In genomic region chr2:152911432-152911831, GRCm38 (mm10) we compare ENCODE assay signal across 31 mouse cellular contexts. TPM values are rescaled to one million over a fixed set of nuclear protein-coding genes. Genes with fewer than 3 reads are reported as not detected.
DNase-seq lines count a peak whose midpoint lies in the region; TF ChIP-seq lines count a peak whose summit lies in the region.
"Had no signal": no experiment of that assay in that cellular context is flagged by ENCODE, and none has a peak within 500 bp of the region (broad histone marks: within the 10 kb centered on the region; RNA-seq: fewer than 3 reads in every experiment).

No protein-coding gene starts in this region.

- peak; percentile 69 for DNase-seq in gastrocnemius, adult 18-20 months (ENCODE audit: low spot score)
- DNase-seq in gastrocnemius, postnatal 4 days (ENCODE audit: low spot score in 2 of 2) = no peak
- DNase-seq in gastrocnemius, adult 2 months = peak; percentile 81
- DNase-seq in gastrocnemius, postnatal 14 days = peak; percentile 53
- DNase-seq in thymus, postnatal 25 days = no peak
- DNase-seq in layer of hippocampus, adult 9-10 months (ENCODE audit: low spot score) = no peak
- DNase-seq: adrenal gland, postnatal 10 days; adrenal gland, postnatal 36 days; forebrain, postnatal 0 days; heart, adult 2 months; heart, postnatal 14 days; kidney, adult 18-20 months had no signal

- no peak for TF ChIP-seq CTCF in gastrocnemius, adult 2 months (IDR thresholded peaks at IDR 0.05)

- intact Hi-C loops in gastrocnemius, adult 2 months (cut with DNase I) = loop anchor here (10.0 kb wide), 1 partner anchor 233 kb away; no protein-coding TSS in a partner anchor
- intact Hi-C loops in gastrocnemius, postnatal 14 days (cut with DNase I; ENCODE audit: low total_unique reads) = no loop called here

- peak overlapping the region; percentile 99 for H3K27ac ChIP-seq in gastrocnemius, adult 2 months
- H3K27ac ChIP-seq: embryonic facial prominence, embryonic 12.5 days; embryonic facial prominence, embryonic 15.5 days; heart, adult 2 months; heart, embryonic 13.5 days; hindbrain, embryonic 14.5 days; hindbrain, postnatal 0 days had no signal

- no peaks in the 10 kb centered on the region for H3K27me3 ChIP-seq in myocyte (ENCODE audit: control insufficient read depth, insufficient read depth, insufficient read length)

- peak overlapping the region; percentile 63 for H3K4me2 ChIP-seq in myocyte (ENCODE audit: low read depth)
- H3K4me2 ChIP-seq: embryonic facial prominence, embryonic 12.5 days; embryonic facial prominence, embryonic 15.5 days; heart, embryonic 13.5 days; hindbrain, embryonic 14.5 days had no signal

- H3ac ChIP-seq in myocyte (ENCODE audit: control insufficient read depth, insufficient read length) = no peak overlapping the region

- TF ChIP-seq POLR2A in myocyte (IDR thresholded peaks at IDR 0.05; ENCODE audit: insufficient read length, low read depth) = no peak

- no peaks in the 10 kb centered on the region for H3K79me2 ChIP-seq in myocyte (ENCODE audit: control insufficient read depth, insufficient read depth)

- H3K36me3 ChIP-seq in myocyte (ENCODE audit: control insufficient read depth, insufficient read depth) = no peaks in the 10 kb centered on the region
- H3K36me3 ChIP-seq: embryonic facial prominence, embryonic 12.5 days; embryonic facial prominence, embryonic 15.5 days; heart, embryonic 10.5 days; heart, embryonic 13.5 days had no signal

- peak overlapping the region; percentile 82 for H3K4me3 ChIP-seq in gastrocnemius, adult 2 months
- H3K4me3 ChIP-seq in myocyte = peak overlapping the region; percentile 4
- H3K4me3 ChIP-seq: embryonic facial prominence, embryonic 12.5 days; embryonic facial prominence, embryonic 15.5 days; heart, adult 2 months; heart, embryonic 10.5 days; heart, embryonic 13.5 days had no signal

TF ChIP-seq in myocyte, 11 proteins besides CTCF, POLR2A, EP300 and RAD21:
- no peak for TF ChIP-seq MAX (IDR thresholded peaks at IDR 0.05; ENCODE audit: low read depth)
- peak in 1 of 3 experiments; percentile 35 for TF ChIP-seq MYOG (IDR thresholded peaks at IDR 0.05; ENCODE audit: control insufficient read depth in 1 of 3, insufficient read depth in 1 of 3, insufficient read length in 2 of 3, low read depth in 2 of 3)
- no peak for TF ChIP-seq CEBPB (IDR thresholded peaks at IDR 0.05; ENCODE audit: insufficient read depth, poor library complexity, severe bottlenecking)
- no peak for TF ChIP-seq USF1 (IDR thresholded peaks at IDR 0.05; ENCODE audit: low read depth)
- TF ChIP-seq MYOD1 (IDR thresholded peaks at IDR 0.05; ENCODE audit: control insufficient read depth in 1 of 3, insufficient read length in 2 of 3, low read depth in 2 of 3) = peak in 2 of 3 experiments; percentile 25 to 53
- TF ChIP-seq REST (IDR thresholded peaks at IDR 0.05; ENCODE audit: insufficient read depth, insufficient read length) = no peak

RNA-seq across cellular contexts. Expression of gene Mylk2, which starts 0.3 kb away (rescaled TPM):
- total RNA-seq in gastrocnemius, adult 18-20 months (2021) = 100 to 1,000 TPM; 671 to 798 TPM
- 100 to 1,000 TPM in 1 of 2 experiments, 10 to 100 TPM in 1; 95.7 to 138 TPM for total RNA-seq in gastrocnemius, postnatal 4 days (2021)
- 100 to 1,000 TPM; 445 to 720 TPM for total RNA-seq in gastrocnemius, adult 2 months (2021)
- total RNA-seq in gastrocnemius, postnatal 14 days (2021) = 100 to 1,000 TPM; 150 to 230 TPM
- 8.2 TPM for polyA plus RNA-seq in myocyte (2012; fragmentation: generic; extraction: Trizol)
- total RNA-seq: adrenal gland, adult 18-20 months; adrenal gland, postnatal 36 days; common myeloid progenitor, adult 5-6 weeks; MEL had no signal
- polyA plus RNA-seq: CD4-positive, CD25-positive, alpha-beta regulatory T cell, adult 4 months; cerebellum, adult 2 months; forebrain, embryonic 11.5 days; forebrain, embryonic 14.5 days; forebrain, postnatal 0 days; frontal cortex, adult 2 months; hindbrain, embryonic 11.5 days; hindbrain, embryonic 14.5 days; inflammation-experienced regulatory T-cells, adult 6 months had no signal

RNA-seq across cellular contexts. Expression of gene Foxs1, which starts 21.6 kb away (rescaled TPM):
- 1 to 10 TPM in 1 of 2 experiments, under 1 TPM in 1; 0.75 to 1.8 TPM for total RNA-seq in gastrocnemius, adult 18-20 months (2021)
- 1 to 10 TPM; 5.4 to 7.3 TPM for total RNA-seq in gastrocnemius, postnatal 4 days (2021)
- total RNA-seq in gastrocnemius, adult 2 months (2021) = 1 to 10 TPM; 1.4 to 1.7 TPM
- total RNA-seq in gastrocnemius, postnatal 14 days (2021) = 1 to 10 TPM; 4.2 to 5.6 TPM
- polyA plus RNA-seq in myocyte (2012; fragmentation: generic; extraction: Trizol) = 31.3 TPM
- total RNA-seq: common myeloid progenitor, adult 5-6 weeks; MEL had no signal
- polyA plus RNA-seq: CD4-positive, CD25-positive, alpha-beta regulatory T cell, adult 4 months; inflammation-experienced regulatory T-cells, adult 6 months had no signal

RNA-seq across cellular contexts. Expression of gene Dusp15, which starts 40.1 kb away (rescaled TPM):
- under 1 TPM; 0.26 to 0.34 TPM for total RNA-seq in gastrocnemius, adult 18-20 months (2021)
- 1 to 10 TPM; 3.6 to 3.8 TPM for total RNA-seq in gastrocnemius, postnatal 4 days (2021)
- under 1 TPM; 0.45 to 0.61 TPM for total RNA-seq in gastrocnemius, adult 2 months (2021)
- total RNA-seq in gastrocnemius, postnatal 14 days (2021) = 1 to 10 TPM in 1 of 2 experiments, under 1 TPM in 1; 0.62 to 3.3 TPM
- polyA plus RNA-seq in myocyte (2012; fragmentation: generic; extraction: Trizol) = 0.02 TPM
- total RNA-seq: common myeloid progenitor, adult 5-6 weeks; heart, adult 2 months; MEL had no signal
- polyA plus RNA-seq: inflammation-experienced regulatory T-cells, adult 6 months had no signal

RNA-seq across cellular contexts. Expression of gene Ttll9, which starts 50.9 kb away (rescaled TPM):
- total RNA-seq in gastrocnemius, adult 18-20 months (2021) = not detected
- total RNA-seq in gastrocnemius, postnatal 4 days (2021) = not detected
- not detected for total RNA-seq in gastrocnemius, adult 2 months (2021)
- not detected for total RNA-seq in gastrocnemius, postnatal 14 days (2021)
- not detected for polyA plus RNA-seq in myocyte (2012; fragmentation: generic; extraction: Trizol)
- total RNA-seq: gastrocnemius, postnatal 36 days; heart, adult 2 months; heart, postnatal 14 days; heart, postnatal 4 days had no signal

Comparison
In these comparisons a context has a peak if more than half of its experiments do, and no peak if none do; other contexts are left out.
1. DNase-seq: peak in gastrocnemius, adult 18-20 months (single experiment), gastrocnemius, adult 2 months (single experiment) and gastrocnemius, postnatal 14 days (single experiment); none in gastrocnemius, postnatal 4 days (0 of 2), thymus, postnatal 25 days (single experiment) and layer of hippocampus, adult 9-10 months (single experiment).